In the genomic region with DNA sequence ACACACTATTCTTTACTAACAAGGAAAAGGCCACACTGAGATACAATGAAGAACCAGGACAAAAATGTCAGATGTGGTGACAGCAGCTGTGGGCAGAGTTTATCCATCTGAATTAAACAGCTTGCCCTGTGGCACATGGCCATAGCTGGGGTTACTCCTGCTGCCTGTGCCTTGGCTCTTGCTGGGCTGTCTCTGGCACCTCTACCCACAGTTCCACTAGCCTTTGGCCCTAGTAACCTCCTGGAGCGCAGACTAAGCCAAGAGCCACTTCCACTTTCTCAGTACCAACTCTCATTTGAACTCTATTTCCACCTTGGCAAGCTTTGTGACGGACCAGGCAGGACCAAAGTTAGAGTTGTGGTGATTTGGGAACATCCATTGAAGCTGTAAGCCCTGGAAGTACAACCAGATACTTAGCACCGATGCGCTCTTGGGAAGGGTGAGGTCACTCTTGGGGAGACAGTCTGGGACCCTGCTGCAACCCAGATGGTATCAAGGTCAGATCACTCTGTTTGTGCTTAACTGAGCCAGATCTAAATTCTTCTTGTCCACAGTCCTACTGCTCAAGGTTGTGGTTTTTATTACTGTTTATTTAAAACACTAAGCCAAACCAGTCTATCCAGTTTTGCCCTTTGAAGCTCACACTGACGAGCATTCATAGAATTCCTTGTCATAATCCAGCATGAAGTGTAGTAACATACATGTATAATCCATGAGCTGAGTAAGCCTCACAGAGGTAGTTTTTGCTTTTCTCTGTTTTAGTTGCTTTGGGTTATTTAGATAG, we compare ENCODE assay signal across 11 mouse cellular contexts.
A peak's percentile ranks its signal among the peaks of the same experiment; 100 is the strongest.
DNase-seq lines count a peak whose midpoint lies in the region; ATAC-seq and TF ChIP-seq lines count a peak whose summit lies in the region.
"Had no signal": no experiment of that assay in that cellular context is flagged by ENCODE, and none has a peak within 500 bp of the region (broad histone marks: within the 10 kb centered on the region; RNA-seq: fewer than 3 reads in every experiment).

No protein-coding gene starts in this region.

- H3K4me1 ChIP-seq in limb, embryonic 14.5 days (ENCODE audit: control insufficient read depth, insufficient read depth, low read length) = no peaks in the 10 kb centered on the region
- no peaks in the 10 kb centered on the region for H3K4me1 ChIP-seq in limb, embryonic 10.5 days
- no peaks in the 10 kb centered on the region for H3K4me1 ChIP-seq in stomach, embryonic 15.5 days
- no peaks in the 10 kb centered on the region for H3K4me1 ChIP-seq in forebrain, postnatal 0 days (ENCODE audit: insufficient read depth)
- H3K4me1 ChIP-seq in liver, embryonic 12.5 days = no peaks in the 10 kb centered on the region
- H3K4me1 ChIP-seq: embryonic facial prominence, embryonic 12.5 days; heart, embryonic 13.5 days; neural tube, embryonic 12.5 days had no signal

- no peaks in the 10 kb centered on the region for H3K27me3 ChIP-seq in limb, embryonic 14.5 days (ENCODE audit: control insufficient read depth, insufficient read depth, low read length)
- no peaks in the 10 kb centered on the region for H3K27me3 ChIP-seq in limb, embryonic 10.5 days (ENCODE audit: low read depth, poor library complexity, severe bottlenecking)
- no peaks in the 10 kb centered on the region for H3K27me3 ChIP-seq in stomach, embryonic 15.5 days (replicated peaks)
- no peaks in the 10 kb centered on the region for H3K27me3 ChIP-seq in forebrain, postnatal 0 days (ENCODE audit: insufficient read depth, low read length)
- no peaks in the 10 kb centered on the region for H3K27me3 ChIP-seq in liver, embryonic 12.5 days (replicated peaks)
- H3K27me3 ChIP-seq: embryonic facial prominence, embryonic 12.5 days; heart, embryonic 13.5 days; neural tube, embryonic 12.5 days had no signal

- H3K9ac ChIP-seq in limb, embryonic 14.5 days (ENCODE audit: low read depth, low read length, severe bottlenecking) = no peak overlapping the region
- no peak overlapping the region for H3K9ac ChIP-seq in stomach, embryonic 15.5 days
- no peak overlapping the region for H3K9ac ChIP-seq in forebrain, postnatal 0 days
- no peak overlapping the region for H3K9ac ChIP-seq in liver, embryonic 12.5 days
- H3K9ac ChIP-seq: embryonic facial prominence, embryonic 12.5 days; heart, embryonic 13.5 days; neural tube, embryonic 12.5 days had no signal

- H3K27ac ChIP-seq in limb, embryonic 14.5 days (replicated peaks; ENCODE audit: low read depth, low read length) = no peak overlapping the region
- no peak overlapping the region for H3K27ac ChIP-seq in limb, embryonic 10.5 days
- no peak overlapping the region for H3K27ac ChIP-seq in stomach, embryonic 15.5 days
- H3K27ac ChIP-seq in forebrain, postnatal 0 days (ENCODE audit: low read depth, low read length) = no peak overlapping the region
- H3K27ac ChIP-seq in liver, embryonic 12.5 days = no peak overlapping the region
- H3K27ac ChIP-seq: embryonic facial prominence, embryonic 12.5 days; heart, embryonic 13.5 days; neural tube, embryonic 12.5 days had no signal

- TF ChIP-seq CTCF in forebrain, postnatal 0 days (IDR thresholded peaks at IDR 0.05; ENCODE audit: low read depth) = no peak

- peak; percentile 7 for DNase-seq in limb, embryonic 14.5 days (ENCODE audit: low spot score)
- DNase-seq in limb, embryonic 10.5 days (ENCODE audit: low spot score) = no peak
- DNase-seq in adrenal gland, postnatal 36 days = peak; percentile 15 to 39
- peak; percentile 52 for DNase-seq in kidney, adult 9 months
- DNase-seq in forebrain, postnatal 0 days = no peak
- DNase-seq in thymus, adult 18-20 months = no peak

- WGBS in limb, embryonic 14.5 days = 80% methylated on average over 5 of the region's 5 CpGs
- WGBS in limb, embryonic 10.5 days = 85% methylated on average over 5 of the region's 5 CpGs
- 70% methylated on average over 5 of the region's 5 CpGs for WGBS in stomach, embryonic 15.5 days
- 90% methylated on average over 5 of the region's 5 CpGs for WGBS in forebrain, postnatal 0 days
- WGBS in liver, embryonic 12.5 days (ENCODE audit: insufficient replicate concordance) = 63% methylated on average over 5 of the region's 5 CpGs

- H3K4me2 ChIP-seq in limb, embryonic 14.5 days (replicated peaks; ENCODE audit: low read depth, low read length, severe bottlenecking) = no peak overlapping the region
- H3K4me2 ChIP-seq in stomach, embryonic 15.5 days = no peak overlapping the region
- H3K4me2 ChIP-seq in forebrain, postnatal 0 days (ENCODE audit: low read depth) = no peak overlapping the region
- H3K4me2 ChIP-seq in liver, embryonic 12.5 days = no peak overlapping the region
- H3K4me2 ChIP-seq: embryonic facial prominence, embryonic 12.5 days; heart, embryonic 13.5 days; neural tube, embryonic 12.5 days had no signal

- no peaks in the 10 kb centered on the region for H3K9me3 ChIP-seq in limb, embryonic 14.5 days (ENCODE audit: control insufficient read depth, low read length)
- H3K9me3 ChIP-seq in limb, embryonic 10.5 days (replicated peaks) = no peaks in the 10 kb centered on the region
- no peaks in the 10 kb centered on the region for H3K9me3 ChIP-seq in stomach, embryonic 15.5 days
- no peaks in the 10 kb centered on the region for H3K9me3 ChIP-seq in forebrain, postnatal 0 days (ENCODE audit: low read length)
- H3K9me3 ChIP-seq in liver, embryonic 12.5 days (replicated peaks) = no peaks in the 10 kb centered on the region
- H3K9me3 ChIP-seq: embryonic facial prominence, embryonic 12.5 days; heart, embryonic 13.5 days; neural tube, embryonic 12.5 days had no signal

- no peaks in the 10 kb centered on the region for H3K36me3 ChIP-seq in limb, embryonic 14.5 days (ENCODE audit: control insufficient read depth, insufficient read depth, low read length)
- H3K36me3 ChIP-seq in limb, embryonic 10.5 days = no peaks in the 10 kb centered on the region
- no peaks in the 10 kb centered on the region for H3K36me3 ChIP-seq in stomach, embryonic 15.5 days
- no peaks in the 10 kb centered on the region for H3K36me3 ChIP-seq in forebrain, postnatal 0 days (ENCODE audit: insufficient read depth)
- no peaks in the 10 kb centered on the region for H3K36me3 ChIP-seq in liver, embryonic 12.5 days
- H3K36me3 ChIP-seq: embryonic facial prominence, embryonic 12.5 days; heart, embryonic 13.5 days; neural tube, embryonic 12.5 days had no signal

- no peak for TF ChIP-seq POLR2A in limb, embryonic 14.5 days (IDR thresholded peaks at IDR 0.05; ENCODE audit: borderline replicate concordance, extremely low read depth, insufficient read depth, insufficient read length)

- ATAC-seq in limb, embryonic 14.5 days (ENCODE audit: low FRiP score, low read depth) = no peak
- ATAC-seq in stomach, embryonic 15.5 days (ENCODE audit: insufficient read depth, low FRiP score, low read depth) = peak; percentile 60; the same call in 1 of the 2 replicates
- no peak for ATAC-seq in forebrain, postnatal 0 days
- no peak for ATAC-seq in liver, embryonic 12.5 days

- H3K4me3 ChIP-seq in limb, embryonic 14.5 days (replicated peaks; ENCODE audit: low read length) = no peak overlapping the region
- H3K4me3 ChIP-seq in limb, embryonic 10.5 days = no peak overlapping the region
- H3K4me3 ChIP-seq in stomach, embryonic 15.5 days (replicated peaks) = no peak overlapping the region
- no peak overlapping the region for H3K4me3 ChIP-seq in forebrain, postnatal 0 days (ENCODE audit: low read depth, low read length)
- H3K4me3 ChIP-seq in liver, embryonic 12.5 days = no peak overlapping the region
- H3K4me3 ChIP-seq: embryonic facial prominence, embryonic 12.5 days; heart, embryonic 13.5 days; neural tube, embryonic 12.5 days had no signal

Comparison
In these comparisons a context has a peak if more than half of its experiments do, and no peak if none do; other contexts are left out.
1. DNase-seq: peak in limb, embryonic 14.5 days (single experiment), adrenal gland, postnatal 36 days (2 of 2) and kidney, adult 9 months (single experiment); none in limb, embryonic 10.5 days (single experiment), forebrain, postnatal 0 days (single experiment) and thymus, adult 18-20 months (0 of 2).